Mouse (Mus musculus): Measurements from ENCODE around the gene Alpl.

- TF ChIP-seq CTCF (IDR thresholded peaks at IDR 0.05; ENCODE audit: borderline replicate concordance, extremely low read depth, insufficient read depth, insufficient read length) (no peak), POLR2A (IDR thresholded peaks at IDR 0.05; ENCODE audit: borderline replicate concordance, extremely low read depth, insufficient read depth, insufficient read length, poor library complexity, severe bottlenecking) (no peak)
Measured at GRCm38 (mm10) chr4:137786488-137786887, 9.7 kb downstream of the Alpl start.
